Mouse (Mus musculus): ENCODE results near the gene Setd6. TPM values are rescaled to one million over a fixed set of nuclear protein-coding genes. Genes with fewer than 3 reads are reported as not detected.

Gene Setd6
- polyA plus RNA-seq, 1 experiment: 26.7 TPM

DNA sequence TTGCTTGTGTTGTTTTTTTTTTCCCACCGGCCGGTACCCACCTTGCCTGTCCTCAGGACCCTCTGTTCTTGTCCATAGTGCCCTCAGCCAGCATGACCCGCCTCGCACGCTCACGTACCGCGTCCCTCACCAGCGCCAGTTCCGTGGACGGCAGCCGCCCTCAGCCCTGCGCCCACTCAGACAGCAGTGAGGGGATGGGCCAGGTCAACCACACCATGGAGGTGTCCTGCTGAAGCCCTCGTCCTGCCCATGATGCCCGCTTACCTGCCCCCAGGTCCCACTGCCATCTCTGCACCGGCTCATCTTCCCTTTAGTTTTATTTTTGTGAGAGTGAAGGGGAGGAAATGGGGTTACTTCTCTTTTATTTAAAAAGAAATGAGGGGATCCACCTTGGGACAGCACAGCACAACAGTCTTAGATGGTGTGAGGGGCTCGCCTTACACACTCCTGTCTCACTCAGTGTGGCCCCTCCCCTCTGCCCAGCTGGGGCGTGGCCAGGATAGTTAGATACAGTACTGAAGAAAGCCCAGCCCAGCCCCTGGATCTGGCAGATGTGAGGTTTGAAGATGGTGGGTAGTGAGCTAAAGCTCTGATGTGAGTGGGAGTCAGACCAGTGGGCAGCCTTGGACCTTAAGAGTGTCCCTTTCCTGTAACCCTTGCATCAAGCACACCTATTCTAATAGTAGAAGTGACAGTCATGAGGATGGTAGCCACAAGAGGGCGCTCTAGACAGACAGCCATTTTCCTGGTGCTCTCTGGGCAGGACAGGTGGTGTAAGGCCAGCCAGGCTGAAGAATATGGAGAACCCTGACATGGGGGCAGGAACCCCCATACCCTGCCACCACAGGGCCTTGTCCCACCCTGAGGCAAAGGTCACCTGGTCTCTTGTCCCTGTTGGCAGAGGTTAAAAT is 2.3 kb upstream of the Setd6 start:
- Histone ChIP-seq H3K4me1 (ENCODE audit: control insufficient read depth, insufficient read depth, low read length) (peaks cover 2% of the 10 kb centered on the region; the same call in 1 of the 2 replicates), H3K27ac (ENCODE audit: insufficient read depth, low read length) (no peak overlapping the region), H3K27me3 (ENCODE audit: control insufficient read depth, insufficient read depth, low read length) (no peaks in the 10 kb centered on the region), H3K4me3 (replicated peaks; ENCODE audit: insufficient read depth, low read depth, low read length) (no peak overlapping the region)
- WGBS: 78% methylated on average over 19 of the region's 19 CpGs
- TF ChIP-seq POLR2A (IDR thresholded peaks at IDR 0.05; ENCODE audit: borderline replicate concordance, insufficient read depth, low read length) (no peak), CTCF (IDR thresholded peaks at IDR 0.05; ENCODE audit: borderline replicate concordance, insufficient read depth, low read depth, low read length) (peak; percentile 83)
- DNase-seq: peak; percentile 72 to 79

DNA sequence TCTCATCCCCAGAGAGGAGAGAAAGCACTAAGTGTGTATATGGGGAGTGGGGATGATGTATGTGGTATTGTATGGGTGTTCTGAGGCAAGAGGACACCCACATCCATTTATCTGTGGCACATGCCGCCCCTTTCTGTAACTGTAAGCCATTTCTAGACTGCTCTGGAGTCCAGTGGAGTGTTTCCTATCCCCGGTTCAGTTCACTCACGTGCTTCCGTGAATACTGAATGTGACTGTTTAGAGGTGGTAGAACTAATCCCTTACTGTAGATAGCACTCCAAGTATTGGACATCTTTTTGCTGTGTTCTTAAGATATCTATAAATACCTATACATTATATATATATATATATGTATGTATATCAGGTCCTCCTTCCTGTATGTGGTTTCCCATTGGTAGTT is 1.3 kb upstream of the Setd6 start:
- Histone ChIP-seq H3K4me1 (ENCODE audit: control insufficient read depth, insufficient read depth, low read length) (no peaks in the 10 kb centered on the region), H3K27ac (ENCODE audit: insufficient read depth, low read length) (no peak overlapping the region), H3K4me3 (replicated peaks; ENCODE audit: insufficient read depth, low read depth, low read length) (no peak overlapping the region), H3K27me3 (ENCODE audit: control insufficient read depth, insufficient read depth, low read length) (no peaks in the 10 kb centered on the region)
- DNase-seq: no peak
- 94% methylated on average over 4 of the region's 4 CpGs for WGBS
- TF ChIP-seq POLR2A (IDR thresholded peaks at IDR 0.05; ENCODE audit: borderline replicate concordance, insufficient read depth, low read length) (no peak), CTCF (IDR thresholded peaks at IDR 0.05; ENCODE audit: borderline replicate concordance, insufficient read depth, low read depth, low read length) (no peak)

DNA sequence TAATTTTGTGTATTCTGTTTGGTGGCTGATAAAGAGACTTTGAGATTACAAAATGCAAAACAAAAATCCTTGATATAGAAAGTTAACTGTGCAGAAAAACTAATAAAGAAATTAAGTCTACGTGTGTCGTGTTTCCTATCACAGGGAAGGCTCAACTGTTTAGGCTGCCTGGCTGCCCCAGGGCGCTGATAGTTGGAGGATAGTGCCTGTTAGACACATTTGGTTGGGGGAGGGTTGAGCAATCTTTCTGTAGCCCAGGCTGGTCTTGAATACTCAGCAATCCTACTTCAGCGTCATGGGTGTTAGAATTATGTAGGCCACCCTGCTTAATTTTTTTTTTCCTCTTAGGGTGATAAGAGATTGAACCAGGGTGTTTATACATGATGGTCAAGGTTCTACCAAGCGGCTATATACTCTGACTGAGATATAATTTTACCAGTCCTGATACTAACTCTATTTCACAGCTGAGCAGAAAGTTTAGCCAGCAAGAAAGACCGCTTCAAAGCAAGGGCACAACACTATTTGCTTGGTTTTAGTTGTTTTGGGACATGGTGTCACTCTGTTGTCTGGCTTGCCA is 756 bp upstream of the Setd6 start:
- H3K27me3 ChIP-seq (ENCODE audit: control insufficient read depth, insufficient read depth, low read length): no peaks in the 10 kb centered on the region
- TF ChIP-seq POLR2A (IDR thresholded peaks at IDR 0.05; ENCODE audit: borderline replicate concordance, insufficient read depth, low read length): no peak
- TF ChIP-seq CTCF (IDR thresholded peaks at IDR 0.05; ENCODE audit: borderline replicate concordance, insufficient read depth, low read depth, low read length): no peak
- H3K27ac ChIP-seq (ENCODE audit: insufficient read depth, low read length): no peak overlapping the region
- WGBS: 87% methylated on average over 6 of the region's 6 CpGs
- H3K4me1 ChIP-seq (ENCODE audit: control insufficient read depth, insufficient read depth, low read length): no peaks in the 10 kb centered on the region
- no peak overlapping the region for H3K4me3 ChIP-seq (replicated peaks; ENCODE audit: insufficient read depth, low read depth, low read length)
- no peak for DNase-seq

DNA sequence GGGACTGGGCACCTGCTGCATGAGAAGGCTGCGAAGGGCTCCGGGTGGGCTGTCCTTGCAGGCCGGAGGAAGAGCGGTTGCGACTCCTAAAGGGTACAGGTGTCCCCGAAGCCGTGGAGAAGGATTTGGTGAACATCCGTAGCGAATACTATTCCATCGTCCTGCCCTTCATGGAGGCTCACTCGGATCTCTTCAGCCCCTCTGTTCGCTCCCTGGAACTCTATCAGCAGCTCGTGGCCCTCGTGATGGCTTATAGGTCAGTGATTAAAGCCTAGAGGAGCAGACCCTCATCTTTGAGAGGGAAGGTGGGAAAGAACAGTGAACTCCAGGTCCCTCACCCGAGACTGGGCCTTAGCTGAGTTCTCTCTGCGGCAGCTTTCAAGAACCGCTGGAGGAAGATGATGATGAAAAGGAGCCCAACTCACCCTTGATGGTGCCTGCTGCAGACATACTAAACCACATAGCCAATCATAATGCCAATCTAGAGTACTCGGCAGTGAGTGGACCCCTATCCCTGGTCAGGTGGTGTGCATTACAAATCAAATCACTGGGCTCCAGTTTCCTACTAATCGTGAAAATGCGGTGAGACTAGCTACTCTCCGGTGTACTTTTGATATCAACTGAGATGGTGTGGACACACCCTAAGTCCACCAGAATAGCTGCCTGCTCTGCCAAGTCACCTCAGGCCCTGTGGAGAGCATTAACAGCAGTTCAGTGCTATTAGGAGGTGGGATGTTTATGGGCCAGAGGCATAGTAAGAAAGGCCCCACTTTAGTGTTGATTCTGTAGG is 1.1 kb downstream of the Setd6 start:
- no peak for DNase-seq
- TF ChIP-seq POLR2A (IDR thresholded peaks at IDR 0.05; ENCODE audit: borderline replicate concordance, insufficient read depth, low read length) (0 out of 2 replicates have a peak, but pooled peaks have one; percentile 13), CTCF (IDR thresholded peaks at IDR 0.05; ENCODE audit: borderline replicate concordance, insufficient read depth, low read depth, low read length) (no peak)
- Histone ChIP-seq H3K4me3 (replicated peaks; ENCODE audit: insufficient read depth, low read depth, low read length) (peak overlapping the region; percentile 53), H3K27ac (ENCODE audit: insufficient read depth, low read length) (no peak overlapping the region), H3K4me1 (ENCODE audit: control insufficient read depth, insufficient read depth, low read length) (no peaks in the 10 kb centered on the region), H3K27me3 (ENCODE audit: control insufficient read depth, insufficient read depth, low read length) (no peaks in the 10 kb centered on the region)
- WGBS: 16% methylated on average over 21 of the region's 21 CpGs

DNA sequence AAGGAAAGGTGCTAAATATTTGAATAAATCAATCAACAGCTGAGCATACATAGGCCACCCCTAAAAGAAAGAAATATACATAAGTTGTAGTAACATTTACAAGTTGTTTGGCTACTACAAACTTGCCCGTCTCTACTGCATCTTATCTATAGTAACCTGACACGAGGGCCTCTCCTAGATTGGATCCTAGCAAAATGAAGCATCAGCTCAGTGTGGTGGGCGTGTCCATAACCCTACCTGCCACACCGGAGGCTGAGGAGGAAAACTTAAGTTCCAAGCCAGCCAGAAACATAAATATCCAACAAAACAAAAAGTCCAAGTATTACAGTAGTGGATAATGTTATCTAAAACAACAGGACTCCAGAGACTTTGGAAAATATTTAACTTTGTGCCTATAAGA is 11.9 kb downstream of the Setd6 start:
- no peak overlapping the region for H3K27ac ChIP-seq (ENCODE audit: insufficient read depth, low read length)
- no peak for TF ChIP-seq POLR2A (IDR thresholded peaks at IDR 0.05; ENCODE audit: borderline replicate concordance, insufficient read depth, low read length)
- no peak for TF ChIP-seq CTCF (IDR thresholded peaks at IDR 0.05; ENCODE audit: borderline replicate concordance, insufficient read depth, low read depth, low read length)
- no peak for DNase-seq
- H3K4me1 ChIP-seq (ENCODE audit: control insufficient read depth, insufficient read depth, low read length): no peaks in the 10 kb centered on the region
- 91% methylated on average over 4 of the region's 4 CpGs for WGBS
- no peaks in the 10 kb centered on the region; the same call in 1 of the 2 replicates for H3K27me3 ChIP-seq (ENCODE audit: control insufficient read depth, insufficient read depth, low read length)
- H3K4me3 ChIP-seq (replicated peaks; ENCODE audit: insufficient read depth, low read depth, low read length): no peak overlapping the region

DNA sequence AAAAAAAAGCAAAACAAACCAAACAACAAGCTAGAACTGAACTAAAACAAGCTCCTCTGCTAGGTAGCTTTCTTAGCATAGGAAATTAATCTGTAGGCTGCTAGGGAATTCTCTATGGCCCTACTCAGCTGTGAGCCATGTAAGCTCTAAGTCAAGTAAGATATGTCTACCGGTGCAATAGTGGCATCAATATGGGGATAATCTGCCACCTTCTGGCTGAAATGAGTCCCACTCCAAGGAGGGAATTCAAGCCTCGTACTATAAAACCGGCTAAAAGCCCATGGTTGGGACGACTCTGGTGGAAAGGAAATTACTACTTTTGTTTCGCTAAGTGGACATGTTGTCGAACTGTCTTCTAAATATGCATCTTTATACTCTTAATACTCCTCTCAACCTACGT is 22.9 kb downstream of the Setd6 start:
- WGBS: 62% methylated on average over 7 of the region's 7 CpGs

DNA sequence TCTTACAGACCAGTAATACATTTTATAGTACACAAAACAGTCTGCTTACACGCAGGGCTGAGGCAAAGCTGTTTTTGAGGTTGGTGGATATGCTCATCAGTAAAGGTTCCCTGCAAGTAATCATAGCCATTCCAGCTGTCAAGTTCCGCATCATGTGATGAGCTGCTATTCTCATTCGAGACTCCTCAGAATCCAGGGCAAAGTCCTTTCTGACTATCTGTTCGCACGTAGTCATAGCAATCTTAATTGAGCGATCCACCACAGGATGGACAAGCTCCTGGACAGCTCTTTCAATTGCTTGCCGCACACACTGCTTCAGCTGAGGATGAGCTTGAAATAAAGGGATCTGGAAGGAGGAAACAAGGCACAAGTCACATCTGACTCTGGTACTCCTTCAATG is 26.1 kb downstream of the Setd6 start:
- H3K4me1 ChIP-seq (ENCODE audit: control insufficient read depth, insufficient read depth, low read length): no peaks in the 10 kb centered on the region
- no peak overlapping the region for H3K4me3 ChIP-seq (replicated peaks; ENCODE audit: insufficient read depth, low read depth, low read length)
- no peak overlapping the region for H3K27ac ChIP-seq (ENCODE audit: insufficient read depth, low read length)
- 84% methylated on average over 7 of the region's 7 CpGs for WGBS
- TF ChIP-seq POLR2A (IDR thresholded peaks at IDR 0.05; ENCODE audit: borderline replicate concordance, insufficient read depth, low read length) (no peak), CTCF (IDR thresholded peaks at IDR 0.05; ENCODE audit: borderline replicate concordance, insufficient read depth, low read depth, low read length) (no peak)
- no peak for DNase-seq
- H3K27me3 ChIP-seq (ENCODE audit: control insufficient read depth, insufficient read depth, low read length): no peaks in the 10 kb centered on the region

More for the DNA sequence above, 22.9 kb downstream of the Setd6 start:
- TF ChIP-seq POLR2A (IDR thresholded peaks at IDR 0.05; ENCODE audit: borderline replicate concordance, insufficient read depth, low read length) (no peak), CTCF (IDR thresholded peaks at IDR 0.05; ENCODE audit: borderline replicate concordance, insufficient read depth, low read depth, low read length) (no peak)
- no peak for DNase-seq
- Histone ChIP-seq H3K27me3 (ENCODE audit: control insufficient read depth, insufficient read depth, low read length) (no peaks in the 10 kb centered on the region), H3K4me1 (ENCODE audit: control insufficient read depth, insufficient read depth, low read length) (no peaks in the 10 kb centered on the region), H3K27ac (ENCODE audit: insufficient read depth, low read length) (no peak overlapping the region), H3K4me3 (replicated peaks; ENCODE audit: insufficient read depth, low read depth, low read length) (no peak overlapping the region)

Measured in cerebellum, adult 2 months (tissue).